Mouse (Mus musculus): ENCODE results near the gene Macf1.

Macf1 gene

GRCm38 (mm10) chr4:123594381-123594806 is 89.8 kb downstream of the Macf1 start:
- DNase-seq (ENCODE audit: low spot score in 2 of 2): no peak

GRCm38 (mm10) chr4:123593664-123594063 is 90.5 kb downstream of the Macf1 start:
- DNase-seq (ENCODE audit: low spot score in 2 of 2): no peak

- no peak for DNase-seq (ENCODE audit: low spot score in 2 of 2)
These were observed 92.1 kb downstream of the Macf1 start for GRCm38 (mm10) chr4:123592046-123592445.

- no peak for DNase-seq (ENCODE audit: low spot score in 2 of 2)
These were observed 93.0 kb downstream of the Macf1 start for GRCm38 (mm10) chr4:123591026-123591635.

GRCm38 (mm10) chr4:123589496-123589895 is 94.7 kb downstream of the Macf1 start:
- DNase-seq (ENCODE audit: low spot score in 2 of 2): no peak

GRCm38 (mm10) chr4:123588353-123589301 is 95.5 kb downstream of the Macf1 start:
- DNase-seq (ENCODE audit: low spot score in 2 of 2): peak; percentile 38 to 45

GRCm38 (mm10) chr4:123587616-123588015 is 96.5 kb downstream of the Macf1 start:
- no peak for DNase-seq (ENCODE audit: low spot score in 2 of 2)

- DNase-seq (ENCODE audit: low spot score in 2 of 2): no peak
These were observed 99.5 kb downstream of the Macf1 start for GRCm38 (mm10) chr4:123584720-123585093.

- DNase-seq (ENCODE audit: low spot score in 2 of 2): peak; percentile 53 to 63
These were observed 100.0 kb downstream of the Macf1 start for GRCm38 (mm10) chr4:123584084-123584719.

- DNase-seq (ENCODE audit: low spot score in 2 of 2): peak; percentile 35 to 53
These were observed 106.6 kb downstream of the Macf1 start for GRCm38 (mm10) chr4:123577469-123578088.

GRCm38 (mm10) chr4:123572434-123573336 is 111.5 kb downstream of the Macf1 start:
- DNase-seq (ENCODE audit: low spot score in 2 of 2): peak; percentile 41 to 50

GRCm38 (mm10) chr4:123571869-123572268 is 112.3 kb downstream of the Macf1 start:
- DNase-seq (ENCODE audit: low spot score in 2 of 2): peak; percentile 67 to 71

GRCm38 (mm10) chr4:123565291-123565861 is 118.8 kb downstream of the Macf1 start:
- DNase-seq (ENCODE audit: low spot score in 2 of 2): no peak

GRCm38 (mm10) chr4:123564051-123564791 is 119.9 kb downstream of the Macf1 start:
- peak; percentile 77 to 79 for DNase-seq (ENCODE audit: low spot score in 2 of 2)

GRCm38 (mm10) chr4:123562177-123562815 is 121.9 kb downstream of the Macf1 start:
- no peak for DNase-seq (ENCODE audit: low spot score in 2 of 2)

GRCm38 (mm10) chr4:123560896-123561295 is 123.3 kb downstream of the Macf1 start:
- no peak for DNase-seq (ENCODE audit: low spot score in 2 of 2)

- DNase-seq (ENCODE audit: low spot score in 2 of 2): peak in 1 of 2 experiments; percentile 29
These were observed 125.7 kb downstream of the Macf1 start for GRCm38 (mm10) chr4:123558496-123558895.

GRCm38 (mm10) chr4:123555251-123555650 is 128.9 kb downstream of the Macf1 start:
- DNase-seq (ENCODE audit: low spot score in 2 of 2): no peak

GRCm38 (mm10) chr4:123552689-123553088 is 131.5 kb downstream of the Macf1 start:
- no peak for DNase-seq (ENCODE audit: low spot score in 2 of 2)
